Mouse (Mus musculus) embryonic facial prominence, embryonic 14.5 days (tissue): ENCODE data around the gene Sowaha. TPM values are rescaled to one million over a fixed set of nuclear protein-coding genes. Genes with fewer than 3 reads are reported as not detected.
A peak's percentile ranks its signal among the peaks of the same experiment; 100 is the strongest.

ENCODE experiments used
- ATAC-seq: fragments of 200-750 bp; cut with Nextera tagmentation; 2 replicates; pipeline ENCODE4 v1.8.0; 2017; ENCODE audit warnings: low read depth, moderate number of reproducible peaks, moderate TSS enrichment
- DNase-seq: peaks from one replicate; pipeline ENCODE4 v3.0.0-alpha.2; 2015; ENCODE audit warnings: low spot score
- H3K27ac ChIP-seq: fragments of 300-500 bp; sonication (generic); replicated peaks from 2 replicates; pipeline ENCODE4 v1.5.1; 2014; ENCODE audit warnings: low read depth, mild to moderate bottlenecking, low read length, moderate library complexity
- H3K27me3 ChIP-seq: fragments of 300-500 bp; sonication (generic); replicated peaks from 2 replicates; pipeline ENCODE4 v1.6.1; 2014; ENCODE audit warnings: low read length; ENCODE audit not compliant: control insufficient read depth, insufficient read depth
- H3K36me3 ChIP-seq: fragments of 300-500 bp; sonication (generic); 2 replicates; pipeline ENCODE4 v1.6.1; 2014; ENCODE audit warnings: low read length, mixed read lengths; ENCODE audit not compliant: control insufficient read depth, insufficient read depth
- H3K4me1 ChIP-seq: fragments of 300-500 bp; sonication (generic); 2 replicates; pipeline ENCODE4 v1.6.1; 2014; ENCODE audit warnings: antibody characterized with exemption, low read length; ENCODE audit not compliant: control insufficient read depth, insufficient read depth
- H3K4me2 ChIP-seq: fragments of 300-500 bp; sonication (generic); 2 replicates; pipeline ENCODE4 v1.6.1; 2014; ENCODE audit warnings: low read depth, mild to moderate bottlenecking, low read length, moderate library complexity, mixed read lengths
- H3K4me3 ChIP-seq: fragments of 300-500 bp; sonication (generic); 2 replicates; pipeline ENCODE4 v1.5.1; 2014; ENCODE audit warnings: low read depth, mild to moderate bottlenecking, low read length
- H3K9ac ChIP-seq: fragments of 300-500 bp; sonication (generic); 2 replicates; pipeline ENCODE4 v1.6.1; 2014; ENCODE audit warnings: low read depth, mild to moderate bottlenecking, low read length, moderate library complexity, mixed read lengths
- H3K9me3 ChIP-seq: fragments of 300-500 bp; sonication (generic); 2 replicates; pipeline ENCODE4 v1.6.1; 2016; ENCODE audit warnings: low read length; ENCODE audit not compliant: control insufficient read depth
- WGBS: fragments of 180-500 bp; shearing (Covaris S2); extraction: QIAGEN DNeasy Blood & Tissue Kit; methylation state at CpG from one replicate; pipeline ENCODE4 v1.1.7; 2014; 5-methylcytosine and 5-hydroxymethylcytosine counted together
- polyA plus RNA-seq: library from polyadenylated mRNA; unstranded; fragments of >200 nt; fragmentation: Nextera tagmentation; extraction: Ambion mirVana; gene quantifications from 2 replicates; pipeline ENCODE4 v1.2.1, GENCODE M21; 2014

Sowaha gene
- polyA plus RNA-seq, 1 experiment from 2014 or later = 1.0 TPM

- no peaks in the 10 kb centered on the region for H3K4me1 ChIP-seq
- H3K9me3 ChIP-seq = no peaks in the 10 kb centered on the region
- no peaks in the 10 kb centered on the region for H3K27me3 ChIP-seq
- 51% methylated on average over 3 of the region's 3 CpGs for WGBS
- H3K36me3 ChIP-seq = no peaks in the 10 kb centered on the region
- H3K9ac ChIP-seq = no peak overlapping the region
- H3K27ac ChIP-seq = no peak overlapping the region
- ATAC-seq = no peak
- no peak overlapping the region for H3K4me2 ChIP-seq
- H3K4me3 ChIP-seq = no peak overlapping the region
- no peak for DNase-seq
Measured at GRCm38 (mm10) chr11:53508591-53508990, 28.5 kb upstream of the Sowaha start.

GRCm38 (mm10) chr11:53508152-53508551 is 28.1 kb upstream of the Sowaha start:
- Histone ChIP-seq H3K9me3 (no peaks in the 10 kb centered on the region), H3K27ac (no peak overlapping the region), H3K4me3 (no peak overlapping the region), H3K27me3 (no peaks in the 10 kb centered on the region), H3K36me3 (no peaks in the 10 kb centered on the region), H3K4me2 (no peak overlapping the region), H3K4me1 (no peaks in the 10 kb centered on the region), H3K9ac (no peak overlapping the region)
- 68% methylated on average over 7 of the region's 7 CpGs for WGBS
- DNase-seq (no peak), ATAC-seq (no peak)

- ATAC-seq (no peak), DNase-seq (no peak)
- WGBS = 86% methylated on average over 9 of the region's 9 CpGs
- H3K9me3 ChIP-seq = no peaks in the 10 kb centered on the region
- no peak overlapping the region for H3K4me3 ChIP-seq
- H3K36me3 ChIP-seq = no peaks in the 10 kb centered on the region
- H3K9ac ChIP-seq = no peak overlapping the region
- H3K4me1 ChIP-seq = no peaks in the 10 kb centered on the region
- H3K27me3 ChIP-seq = no peaks in the 10 kb centered on the region
- H3K4me2 ChIP-seq = no peak overlapping the region
- H3K27ac ChIP-seq = no peak overlapping the region
Measured at GRCm38 (mm10) chr11:53507098-53507805, 27.2 kb upstream of the Sowaha start.

- no peak for ATAC-seq
- no peak overlapping the region for H3K27ac ChIP-seq
- no peak overlapping the region for H3K9ac ChIP-seq
- H3K4me3 ChIP-seq = no peak overlapping the region
- no peak overlapping the region for H3K4me2 ChIP-seq
- no peaks in the 10 kb centered on the region for H3K9me3 ChIP-seq
- H3K36me3 ChIP-seq = no peaks in the 10 kb centered on the region
- 59% methylated on average over 5 of the region's 5 CpGs for WGBS
- peaks cover 5% of the 10 kb centered on the region; the same call in 1 of the 2 replicates for H3K4me1 ChIP-seq
- H3K27me3 ChIP-seq = no peaks in the 10 kb centered on the region
- no peak for DNase-seq
Measured at GRCm38 (mm10) chr11:53505026-53505663, 25.1 kb upstream of the Sowaha start.

- Histone ChIP-seq H3K36me3 (no peaks in the 10 kb centered on the region), H3K9ac (no peak overlapping the region), H3K4me1 (peaks cover 5% of the 10 kb centered on the region; the same call in 1 of the 2 replicates), H3K9me3 (no peaks in the 10 kb centered on the region), H3K27ac (no peak overlapping the region), H3K4me3 (no peak overlapping the region), H3K27me3 (no peaks in the 10 kb centered on the region), H3K4me2 (no peak overlapping the region)
- 85% methylated on average over 8 of the region's 8 CpGs for WGBS
- ATAC-seq (no peak), DNase-seq (no peak)
Measured at GRCm38 (mm10) chr11:53504376-53504775, 24.3 kb upstream of the Sowaha start.

- Histone ChIP-seq H3K27me3 (no peaks in the 10 kb centered on the region), H3K36me3 (no peaks in the 10 kb centered on the region), H3K9ac (no peak overlapping the region), H3K27ac (no peak overlapping the region), H3K4me1 (peaks cover 5% of the 10 kb centered on the region; the same call in 1 of the 2 replicates), H3K4me3 (no peak overlapping the region), H3K9me3 (no peaks in the 10 kb centered on the region), H3K4me2 (no peak overlapping the region)
- DNase-seq (no peak), ATAC-seq (no peak)
- 84% methylated on average over 5 of the region's 5 CpGs for WGBS
Measured at GRCm38 (mm10) chr11:53503738-53504137, 23.7 kb upstream of the Sowaha start.

GRCm38 (mm10) chr11:53502039-53502765 is 22.1 kb upstream of the Sowaha start:
- ATAC-seq = no peak
- DNase-seq = no peak

GRCm38 (mm10) chr11:53500569-53500968 is 20.5 kb upstream of the Sowaha start:
- no peaks in the 10 kb centered on the region for H3K9me3 ChIP-seq
- DNase-seq = peak; percentile 76
- H3K36me3 ChIP-seq = no peaks in the 10 kb centered on the region
- H3K4me1 ChIP-seq = peaks cover 5% of the 10 kb centered on the region; the same call in 1 of the 2 replicates
- H3K9ac ChIP-seq = no peak overlapping the region
- peak; percentile 82; the same call in 1 of the 2 replicates for ATAC-seq
- no peaks in the 10 kb centered on the region for H3K27me3 ChIP-seq
- WGBS = 7% methylated on average over 11 of the region's 11 CpGs
- H3K4me2 ChIP-seq = peak overlapping the region; percentile 23
- no peak overlapping the region for H3K4me3 ChIP-seq
- H3K27ac ChIP-seq = no peak overlapping the region

More at GRCm38 (mm10) chr11:53502039-53502765, 22.1 kb upstream of the Sowaha start:
- H3K4me1 ChIP-seq = peaks cover 5% of the 10 kb centered on the region; the same call in 1 of the 2 replicates
- no peak overlapping the region for H3K9ac ChIP-seq
- H3K9me3 ChIP-seq = no peaks in the 10 kb centered on the region
- H3K4me2 ChIP-seq = no peak overlapping the region
- H3K27me3 ChIP-seq = no peaks in the 10 kb centered on the region
- H3K27ac ChIP-seq = no peak overlapping the region
- WGBS = 80% methylated on average over 8 of the region's 8 CpGs
- no peaks in the 10 kb centered on the region for H3K36me3 ChIP-seq
- H3K4me3 ChIP-seq = no peak overlapping the region
